Mouse (Mus musculus) erythroblast, adult 5-6 weeks (primary cell): ENCODE results near the gene Cpne7. TPM values are rescaled to one million over a fixed set of nuclear protein-coding genes. Genes with fewer than 3 reads are reported as not detected.

ENCODE experiments used
- ATAC-seq: replicated peaks from 2 replicates; pipeline ENCODE4 v1.8.0; 2016; ENCODE audit warnings: moderate number of reproducible peaks, mild to moderate bottlenecking, moderate TSS enrichment, inconsistent platforms; ENCODE audit not compliant: poor library complexity, low FRiP score, severe bottlenecking
- total RNA-seq, 2 experiments: library from RNA; stranded (forward) in 1 of 2; stranded (reverse) in 1 of 2; fragments of 150-400 nt in 1 of 2; fragments of 200-764, 138-1000 nt in 1 of 2; gene quantifications; 2 replicates each; pipeline versions ENCODE4 v1.2.3 to v1.2.4; 2015 to 2017; ENCODE audit warnings: low replicate concordance in 2 of 2

The Cpne7 gene
- total RNA-seq, 2 experiments from 2014 or later: not detected

DNA sequence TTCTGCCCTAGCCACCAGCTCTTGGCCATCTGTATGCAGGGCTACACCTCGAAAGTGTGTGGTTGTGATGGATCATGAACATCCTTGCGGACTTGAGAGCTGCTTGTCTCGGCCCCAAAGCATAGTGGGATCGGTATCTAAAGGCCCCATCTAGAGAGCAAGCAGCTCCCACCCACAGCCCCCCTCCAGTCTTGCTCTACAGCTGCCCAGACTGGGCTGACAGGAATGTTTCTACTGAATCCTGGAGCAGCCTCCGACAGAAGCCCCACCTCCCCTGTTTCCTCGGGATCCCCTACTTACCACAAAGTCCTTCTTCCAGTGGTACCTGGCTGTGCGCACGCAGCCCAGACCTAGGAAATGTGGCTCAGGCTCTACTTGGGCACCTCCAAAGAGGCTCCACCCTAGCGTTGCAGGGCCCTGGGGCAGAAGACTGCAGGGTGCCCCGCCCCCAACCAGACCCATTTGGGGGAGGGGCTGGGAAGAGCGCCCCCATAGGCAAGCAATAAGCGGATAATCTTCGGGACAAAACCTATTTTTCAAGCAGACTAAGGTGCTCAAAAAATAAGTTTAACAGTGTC, 40.8 kb downstream of the Cpne7 start, which contains the start of gene Sult5a1:
Gene Sult5a1, minus strand, starts transcription at position 428 of the 578 bp plus-strand sequence.
- no peak for ATAC-seq

DNA sequence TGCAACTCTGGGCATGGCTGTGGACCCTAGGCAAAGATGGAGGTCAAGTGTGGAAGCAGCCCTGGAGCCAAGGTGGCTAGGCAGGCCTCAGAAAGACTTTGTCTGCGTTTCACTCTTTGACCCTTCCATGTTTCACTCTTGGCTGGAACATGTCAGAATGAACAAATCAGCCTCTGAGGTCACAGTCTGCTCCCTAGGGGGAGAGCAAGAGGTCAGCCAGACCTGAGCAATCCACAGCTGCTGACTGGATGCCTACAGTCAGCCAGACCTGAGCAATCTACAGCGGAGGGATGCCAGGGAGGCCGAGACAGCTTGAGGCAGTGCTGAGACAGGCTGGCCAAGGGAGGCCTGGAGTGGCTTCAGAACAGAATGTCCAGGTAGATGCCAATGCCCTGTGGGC, 64.2 kb downstream of the Cpne7 start:
- no peak for ATAC-seq

Other genes starting within 250 kb of the Cpne7 start
- 39.3 and 53.4 TPM in 2 replicates for gene Ankrd11, start 75.1 kb upstream of the Cpne7 start, total RNA-seq (2015; ENCODE audit: low replicate concordance)
- 78.6 and 121 TPM in 2 replicates for gene Ankrd11, start 75.1 kb upstream of the Cpne7 start, total RNA-seq (2017; ENCODE audit: low replicate concordance)
- gene Spg7, start 54.4 kb upstream of the Cpne7 start, total RNA-seq (2015; ENCODE audit: low replicate concordance): 10.6 and 14.4 TPM in 2 replicates
- 15.2 and 37.6 TPM in 2 replicates for gene Spg7, start 54.4 kb upstream of the Cpne7 start, total RNA-seq (2017; ENCODE audit: low replicate concordance)
- 279 and 298 TPM in 2 replicates for gene Rpl13, start 15.0 kb upstream of the Cpne7 start, total RNA-seq (2015; ENCODE audit: low replicate concordance)
- gene Rpl13, start 15.0 kb upstream of the Cpne7 start, total RNA-seq (2017; ENCODE audit: low replicate concordance): 472 and 492 TPM in 2 replicates
- gene Sult5a1, start 40.9 kb downstream of the Cpne7 start, total RNA-seq (2015; ENCODE audit: low replicate concordance): not detected in 2 replicates
- not detected in 2 replicates for gene Sult5a1, start 40.9 kb downstream of the Cpne7 start, total RNA-seq (2017; ENCODE audit: low replicate concordance)
- gene Dpep1, start 68.9 kb downstream of the Cpne7 start, total RNA-seq (2015; ENCODE audit: low replicate concordance): 1.3 TPM in 1 of 2 replicates, not detected in the other
- gene Dpep1, start 68.9 kb downstream of the Cpne7 start, total RNA-seq (2017; ENCODE audit: low replicate concordance): not detected in 2 replicates
- 19.2 and 24.9 TPM in 2 replicates for gene Chmp1a, start 95.4 kb downstream of the Cpne7 start, total RNA-seq (2015; ENCODE audit: low replicate concordance)
- 17.0 and 24.1 TPM in 2 replicates for gene Chmp1a, start 95.4 kb downstream of the Cpne7 start, total RNA-seq (2017; ENCODE audit: low replicate concordance)
- gene Spata33, start 95.5 kb downstream of the Cpne7 start, total RNA-seq (2015; ENCODE audit: low replicate concordance): not detected in 2 replicates
- gene Spata33, start 95.5 kb downstream of the Cpne7 start, total RNA-seq (2017; ENCODE audit: low replicate concordance): not detected in 2 replicates
- 3.1 and 5.6 TPM in 2 replicates for gene Cdk10, start 107.5 kb downstream of the Cpne7 start, total RNA-seq (2015; ENCODE audit: low replicate concordance)
- 3.0 and 7.5 TPM in 2 replicates for gene Cdk10, start 107.5 kb downstream of the Cpne7 start, total RNA-seq (2017; ENCODE audit: low replicate concordance)
- gene Spata2l, start 118.9 kb downstream of the Cpne7 start, total RNA-seq (2015; ENCODE audit: low replicate concordance): 2.3 TPM in 1 of 2 replicates, not detected in the other
- 0.56 and 2.0 TPM in 2 replicates for gene Spata2l, start 118.9 kb downstream of the Cpne7 start, total RNA-seq (2017; ENCODE audit: low replicate concordance)
- gene Zfp276, start 136.8 kb downstream of the Cpne7 start, total RNA-seq (2015; ENCODE audit: low replicate concordance): 6.0 and 8.8 TPM in 2 replicates
- gene Zfp276, start 136.8 kb downstream of the Cpne7 start, total RNA-seq (2017; ENCODE audit: low replicate concordance): 9.3 and 12.4 TPM in 2 replicates
- gene Vps9d1, start 137.0 kb downstream of the Cpne7 start, total RNA-seq (2015; ENCODE audit: low replicate concordance): 3.6 and 5.2 TPM in 2 replicates
- gene Vps9d1, start 137.0 kb downstream of the Cpne7 start, total RNA-seq (2017; ENCODE audit: low replicate concordance): 6.6 and 9.8 TPM in 2 replicates
- 2.3 and 16.5 TPM in 2 replicates for gene Fanca, start 201.2 kb downstream of the Cpne7 start, total RNA-seq (2015; ENCODE audit: low replicate concordance)
- 11.1 and 22.0 TPM in 2 replicates for gene Fanca, start 201.2 kb downstream of the Cpne7 start, total RNA-seq (2017; ENCODE audit: low replicate concordance)
- not detected in 2 replicates for gene Spire2, start 215.3 kb downstream of the Cpne7 start, total RNA-seq (2015; ENCODE audit: low replicate concordance)
- gene Spire2, start 215.3 kb downstream of the Cpne7 start, total RNA-seq (2017; ENCODE audit: low replicate concordance): 0.09 TPM in 1 of 2 replicates, not detected in the other